Mouse (Mus musculus) heart, adult 2 months (tissue): ENCODE results near the gene Clint1. TPM values are rescaled to one million over a fixed set of nuclear protein-coding genes. Genes with fewer than 3 reads are reported as not detected.

Experiments
- DNase-seq, 2 experiments: peaks; one replicate each; pipeline ENCODE4 v3.0.0; 2021
- H3K27ac ChIP-seq: fragments of 200-600 bp; 2 replicates; pipeline ENCODE4 v1.8.1; 2022
- H3K27me3 ChIP-seq: fragments of 200-500 bp; 2 replicates; pipeline ENCODE4 v1.6.1; 2012; ENCODE audit warnings: mild to moderate bottlenecking, low read length, inconsistent platforms, mixed read lengths; ENCODE audit not compliant: control insufficient read depth, insufficient read depth
- H3K36me3 ChIP-seq: fragments of 200-500 bp; 2 replicates; pipeline ENCODE4 v1.6.1; 2012; ENCODE audit warnings: low read length, inconsistent platforms; ENCODE audit not compliant: control insufficient read depth, insufficient read depth
- H3K4me1 ChIP-seq: fragments of 200-500 bp; 2 replicates; pipeline ENCODE4 v1.6.1; 2011; ENCODE audit warnings: low read length; ENCODE audit not compliant: control insufficient read depth, insufficient read depth
- H3K4me3 ChIP-seq: fragments of 200-600 bp; 2 replicates; pipeline ENCODE4 v1.8.1; 2022
- H3K79me2 ChIP-seq: fragments of 200-500 bp; replicated peaks from 2 replicates; pipeline ENCODE4 v1.6.1; 2012; ENCODE audit warnings: mild to moderate bottlenecking, inconsistent platforms, low read length, moderate library complexity, mixed read lengths; ENCODE audit not compliant: control insufficient read depth, insufficient read depth
- H3K9ac ChIP-seq: fragments of 200-500 bp; 2 replicates; pipeline ENCODE4 v1.6.1; 2012; ENCODE audit warnings: low read depth, mild to moderate bottlenecking, control low read depth, inconsistent platforms, low read length, mixed read lengths
- CTCF ChIP-seq: fragments of 200-600 bp; IDR thresholded peaks from 2 replicates; pipeline ENCODE4 v1.8.1; 2022; ENCODE audit warnings: antibody characterized with exemption, mild to moderate bottlenecking, moderate library complexity
- EP300 ChIP-seq: fragments of 200-500 bp; IDR thresholded peaks from 2 replicates; pipeline ENCODE4 v1.6.1; 2011; ENCODE audit warnings: low read depth, low read length, control low read depth; ENCODE audit not compliant: insufficient read depth
- POLR2A ChIP-seq: fragments of 200-500 bp; IDR thresholded peaks from 2 replicates; pipeline ENCODE4 v1.6.1; 2011; ENCODE audit warnings: mild to moderate bottlenecking, low read depth, low read length, control low read depth; ENCODE audit not compliant: insufficient read depth
- WGBS: fragments of 180-500 bp; shearing (Covaris S2); methylation state at CpG from one replicate; pipeline ENCODE4 v1.1.7; 2018; 5-methylcytosine and 5-hydroxymethylcytosine counted together
- intact Hi-C: fragments of 180-260 bp; cut with DNase I; formaldehyde crosslinking; loops from one replicate; pipeline ENCODE4 v1.15.1; 2025
- polyA plus RNA-seq: library from polyadenylated mRNA; depleted of rRNA; stranded (reverse); fragments of >200 nt; gene quantifications from 2 replicates; pipeline ENCODE4 v1.2.3, GENCODE M21; 2012
- total RNA-seq, 2 experiments: library from RNA; stranded (reverse); gene quantifications; 2 replicates each; pipeline ENCODE4 v1.2.3; 2021

Clint1 gene
- total and polyA plus RNA-seq, 3 experiments, result 29.5 to 45.7 (median 42.0) TPM

DNA sequence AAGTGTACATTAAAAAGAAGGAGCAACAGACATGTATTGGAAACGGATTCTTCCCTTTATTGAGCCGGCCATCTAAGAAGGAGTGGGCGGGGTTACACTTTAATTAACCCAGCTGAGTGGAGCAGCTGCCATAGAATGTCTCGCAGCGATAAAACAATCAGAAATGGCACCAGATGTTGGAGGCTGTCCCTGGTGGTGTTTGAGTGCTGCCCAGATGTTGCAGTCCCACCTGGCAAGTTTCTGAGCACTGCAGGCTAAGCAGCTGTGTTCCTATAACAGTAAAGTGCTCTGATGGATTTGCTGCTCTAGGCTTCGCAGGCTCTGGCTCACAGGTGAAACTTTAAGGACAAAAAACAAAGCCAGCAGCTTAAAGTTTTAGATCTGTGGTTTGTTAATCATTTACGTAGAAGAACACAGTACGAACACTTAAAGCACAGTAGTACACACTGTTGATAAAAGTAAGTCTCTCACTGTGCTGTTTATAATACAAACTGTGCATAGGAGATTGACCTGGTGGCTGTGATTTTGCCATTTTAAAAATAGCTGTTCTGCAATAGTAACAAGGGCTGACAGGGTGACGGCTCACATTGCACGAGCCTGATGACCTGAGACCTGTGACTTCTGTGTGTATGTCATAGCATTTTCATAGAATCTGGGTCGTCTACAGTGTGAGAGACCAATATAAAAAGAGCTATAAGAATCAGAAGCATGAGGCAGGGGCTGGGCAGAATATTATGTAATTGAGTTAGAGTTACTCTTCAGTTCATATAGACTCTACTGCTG, 48.6 kb downstream of the Clint1 start:
- DNase-seq, result peak in 1 of 2 experiments; percentile 20
- TF ChIP-seq EP300 (no peak), POLR2A (no peak), CTCF (no peak)
- H3K27ac ChIP-seq, result peak overlapping the region; percentile 66
- 61% methylated on average over 11 of the region's 11 CpGs for WGBS
- intact Hi-C loops, result no loop called here
- 0 out of 2 replicates have a peak overlapping the region, but pooled peaks have one; percentile 44 for H3K9ac ChIP-seq
- H3K4me3 ChIP-seq, result no peak overlapping the region
- no peaks in the 10 kb centered on the region for H3K27me3 ChIP-seq
- H3K4me1 ChIP-seq, result peaks cover 1% of the 10 kb centered on the region
- H3K36me3 ChIP-seq, result peaks cover 2% of the 10 kb centered on the region; the same call in 1 of the 2 replicates
- 0 out of 2 replicates have a peak, but pooled peaks cover 1% of the 10 kb centered on the region for H3K79me2 ChIP-seq

- Histone ChIP-seq H3K36me3 (peaks cover 2% of the 10 kb centered on the region; the same call in 1 of the 2 replicates), H3K27ac (no peak overlapping the region), H3K27me3 (no peaks in the 10 kb centered on the region), H3K4me1 (no peaks in the 10 kb centered on the region), H3K79me2 (peaks cover 1% of the 10 kb centered on the region; the same call in 1 of the 2 replicates), H3K4me3 (no peak overlapping the region), H3K9ac (no peak overlapping the region)
- 81% methylated on average over 8 of the region's 8 CpGs for WGBS
- intact Hi-C loops, result no loop called here
- TF ChIP-seq CTCF (no peak), EP300 (no peak), POLR2A (no peak)
- no peak for DNase-seq
These were observed 54.4 kb downstream of the Clint1 start for GRCm38 (mm10) chr11:45906109-45906786.

DNA sequence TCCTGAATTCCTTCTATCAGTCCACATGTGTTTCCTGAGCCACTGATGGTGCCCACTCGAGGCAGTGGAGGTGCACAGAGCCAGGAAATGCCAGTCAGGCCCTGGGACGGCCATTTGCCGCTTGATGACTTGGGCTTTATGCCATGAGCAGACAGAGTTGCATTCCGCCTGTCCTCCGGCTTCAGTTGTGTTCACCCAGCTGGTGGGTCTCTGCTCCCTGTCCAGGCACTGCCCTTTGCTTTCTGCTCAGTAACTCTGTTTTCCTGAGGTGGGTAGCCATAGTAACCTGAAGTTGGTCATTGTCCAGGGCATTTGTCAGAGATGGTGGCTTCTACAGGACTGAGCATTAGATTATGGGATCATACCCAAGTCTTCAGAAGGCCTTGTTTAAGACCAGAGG, 55.5 kb downstream of the Clint1 start:
- TF ChIP-seq EP300 (no peak), CTCF (no peak), POLR2A (no peak)
- DNase-seq, result no peak
- 44% methylated on average over 5 of the region's 5 CpGs for WGBS
- Histone ChIP-seq H3K9ac (no peak overlapping the region), H3K27ac (no peak overlapping the region), H3K4me3 (no peak overlapping the region), H3K36me3 (peaks cover 2% of the 10 kb centered on the region; the same call in 1 of the 2 replicates), H3K79me2 (peaks cover 1% of the 10 kb centered on the region; the same call in 1 of the 2 replicates), H3K4me1 (no peaks in the 10 kb centered on the region), H3K27me3 (no peaks in the 10 kb centered on the region)
- intact Hi-C loops, result no loop called here

DNA sequence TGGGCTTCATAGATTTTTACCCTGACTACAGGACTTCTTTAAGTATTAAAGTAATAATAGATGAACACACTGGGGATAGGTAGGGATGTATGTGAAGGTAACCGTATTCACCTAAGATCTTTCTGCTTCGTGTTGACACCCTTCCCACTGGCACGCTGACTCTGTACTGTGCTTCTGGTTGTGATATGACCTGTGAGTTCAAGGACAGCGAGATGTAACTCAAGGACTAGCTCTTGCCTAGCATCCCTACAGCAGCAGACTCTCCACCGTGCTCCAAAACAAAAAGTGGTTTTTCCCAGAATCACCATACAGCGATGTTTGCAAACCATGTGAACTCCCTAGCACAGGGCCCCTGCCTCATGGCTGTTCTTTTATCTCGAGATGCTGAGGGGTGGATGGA, 56.2 kb downstream of the Clint1 start:
- Histone ChIP-seq H3K79me2 (peaks cover 1% of the 10 kb centered on the region; the same call in 1 of the 2 replicates), H3K9ac (no peak overlapping the region), H3K4me1 (no peaks in the 10 kb centered on the region), H3K4me3 (no peak overlapping the region), H3K27me3 (no peaks in the 10 kb centered on the region), H3K27ac (no peak overlapping the region), H3K36me3 (peaks cover 2% of the 10 kb centered on the region; the same call in 1 of the 2 replicates)
- TF ChIP-seq POLR2A (no peak), EP300 (no peak), CTCF (no peak)
- DNase-seq, result no peak
- WGBS, result 91% methylated on average over 7 of the region's 7 CpGs
- intact Hi-C loops, result no loop called here

DNA sequence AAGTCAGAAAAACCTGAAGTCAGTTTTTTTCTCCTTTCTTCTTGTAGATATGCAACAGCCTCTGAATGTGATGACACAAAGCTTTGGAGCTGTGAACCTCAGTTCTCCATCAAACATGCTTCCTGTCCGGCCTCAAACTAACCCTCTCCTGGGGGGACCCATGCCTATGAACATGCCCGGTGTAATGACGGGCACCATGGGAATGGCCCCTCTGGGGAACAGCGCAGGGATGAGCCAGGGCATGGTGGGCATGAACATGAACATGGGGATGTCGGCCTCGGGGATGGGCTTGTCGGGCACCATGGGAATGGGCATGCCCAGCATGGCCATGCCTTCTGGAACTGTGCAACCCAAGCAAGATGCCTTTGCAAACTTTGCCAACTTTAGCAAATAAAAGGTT, 57.0 kb downstream of the Clint1 start:
- H3K36me3 ChIP-seq, result peaks cover 2% of the 10 kb centered on the region; the same call in 1 of the 2 replicates
- H3K9ac ChIP-seq, result no peak overlapping the region
- whole genome bisulfite sequencing, result 97% methylated on average over 7 of the region's 7 CpGs
- H3K79me2 ChIP-seq, result no peaks in the 10 kb centered on the region; the same call in 1 of the 2 replicates
- H3K4me3 ChIP-seq, result no peak overlapping the region
- intact Hi-C loops, result no loop called here
- H3K27ac ChIP-seq, result no peak overlapping the region
- no peak for TF ChIP-seq POLR2A
- TF ChIP-seq CTCF, result no peak
- no peak for TF ChIP-seq EP300
- DNase-seq, result no peak
- no peaks in the 10 kb centered on the region for H3K4me1 ChIP-seq
- no peaks in the 10 kb centered on the region for H3K27me3 ChIP-seq

GRCm38 (mm10) chr11:45910701-45911100, 58.9 kb downstream of the Clint1 start:
- intact Hi-C loops, result no loop called here
- H3K36me3 ChIP-seq, result peaks cover 2% of the 10 kb centered on the region; the same call in 1 of the 2 replicates
- H3K79me2 ChIP-seq, result no peaks in the 10 kb centered on the region; the same call in 1 of the 2 replicates

More at GRCm38 (mm10) chr11:45910701-45911100, 58.9 kb downstream of the Clint1 start:
- H3K4me1 ChIP-seq, result no peaks in the 10 kb centered on the region
- H3K27me3 ChIP-seq, result no peaks in the 10 kb centered on the region
- no peak overlapping the region for H3K9ac ChIP-seq
- 95% methylated on average over 5 of the region's 5 CpGs for WGBS
- no peak overlapping the region for H3K4me3 ChIP-seq
- TF ChIP-seq POLR2A (no peak), EP300 (no peak), CTCF (no peak)
- no peak overlapping the region for H3K27ac ChIP-seq
- DNase-seq, result no peak
